Mouse (Mus musculus) gastrocnemius, adult 2 months (tissue): ENCODE data around the gene Trrap. TPM values are rescaled to one million over a fixed set of nuclear protein-coding genes. Genes with fewer than 3 reads are reported as not detected.

ENCODE experiments used
- DNase-seq: peaks from one replicate; pipeline ENCODE4 v3.0.0; 2022
- H3K27ac ChIP-seq: fragments of 200-600 bp; 2 replicates; pipeline ENCODE4 v1.8.1; 2022; ENCODE audit warnings: mild to moderate bottlenecking
- H3K4me3 ChIP-seq: fragments of 200-600 bp; 2 replicates; pipeline ENCODE4 v1.8.1; 2022; ENCODE audit warnings: mild to moderate bottlenecking, moderate library complexity
- CTCF ChIP-seq: fragments of 200-600 bp; IDR thresholded peaks from 2 replicates; pipeline ENCODE4 v1.8.1; 2022; ENCODE audit warnings: antibody characterized with exemption, mild to moderate bottlenecking, moderate library complexity
- intact Hi-C: fragments of 180-260 bp; cut with DNase I; formaldehyde crosslinking; loops from one replicate; pipeline ENCODE4 v1.15.1; 2025
- total RNA-seq, 2 experiments: library from RNA; stranded (reverse); gene quantifications; 2 replicates each; pipeline ENCODE4 v1.2.3; 2021

Trrap gene
- total RNA-seq, 2 experiments from 2014 or later = 24.0 to 28.5 TPM

- intact Hi-C loops = no loop called here
- Histone ChIP-seq H3K4me3 (no peak overlapping the region), H3K27ac (no peak overlapping the region)
- TF ChIP-seq CTCF = no peak
- no peak for DNase-seq
These were observed 91.8 kb downstream of the Trrap start for GRCm38 (mm10) chr5:144859284-144859683.

GRCm38 (mm10) chr5:144860913-144861312 lies 93.4 kb downstream of the Trrap start:
- DNase-seq = no peak
- H3K27ac ChIP-seq = no peak overlapping the region
- TF ChIP-seq CTCF = no peak
- H3K4me3 ChIP-seq = no peak overlapping the region
- intact Hi-C loops = no loop called here

- no peak overlapping the region for H3K4me3 ChIP-seq
- no peak overlapping the region for H3K27ac ChIP-seq
- DNase-seq = no peak
- TF ChIP-seq CTCF = peak; percentile 53
- intact Hi-C loops = no loop called here
These were observed 99.4 kb downstream of the Trrap start for GRCm38 (mm10) chr5:144866923-144867322.

GRCm38 (mm10) chr5:144869466-144869865 lies 101.9 kb downstream of the Trrap start:
- Histone ChIP-seq H3K27ac (no peak overlapping the region), H3K4me3 (no peak overlapping the region)
- TF ChIP-seq CTCF = no peak
- intact Hi-C loops = no loop called here
- no peak for DNase-seq

GRCm38 (mm10) chr5:144870782-144871181 lies 103.2 kb downstream of the Trrap start:
- TF ChIP-seq CTCF = no peak
- H3K4me3 ChIP-seq = no peak overlapping the region
- no peak for DNase-seq
- 0 out of 2 replicates have a peak overlapping the region, but pooled peaks have one; percentile 12 for H3K27ac ChIP-seq
- intact Hi-C loops = no loop called here

GRCm38 (mm10) chr5:144871775-144872174 lies 104.2 kb downstream of the Trrap start:
- intact Hi-C loops = no loop called here
- DNase-seq = no peak
- no peak overlapping the region for H3K27ac ChIP-seq
- TF ChIP-seq CTCF = peak; percentile 47
- H3K4me3 ChIP-seq = no peak overlapping the region

- Histone ChIP-seq H3K27ac (no peak overlapping the region), H3K4me3 (no peak overlapping the region)
- intact Hi-C loops = no loop called here
- no peak for DNase-seq
- TF ChIP-seq CTCF = no peak
These were observed 104.8 kb downstream of the Trrap start for GRCm38 (mm10) chr5:144872326-144872725.

GRCm38 (mm10) chr5:144872867-144873266 lies 105.3 kb downstream of the Trrap start:
- Histone ChIP-seq H3K4me3 (no peak overlapping the region), H3K27ac (no peak overlapping the region)
- TF ChIP-seq CTCF = no peak
- no peak for DNase-seq
- intact Hi-C loops = no loop called here

GRCm38 (mm10) chr5:144875227-144875626 lies 107.7 kb downstream of the Trrap start:
- DNase-seq = no peak
- no peak overlapping the region for H3K4me3 ChIP-seq
- no peak for TF ChIP-seq CTCF
- intact Hi-C loops = loop anchor here (5.0 kb wide), 1 partner anchor 78 kb away; no protein-coding TSS in a partner anchor
- no peak overlapping the region for H3K27ac ChIP-seq

GRCm38 (mm10) chr5:144875892-144876291 lies 108.4 kb downstream of the Trrap start:
- no peak overlapping the region for H3K27ac ChIP-seq
- peak; percentile 80 for DNase-seq
- TF ChIP-seq CTCF = no peak; the same call in 1 of the 2 replicates
- no peak overlapping the region for H3K4me3 ChIP-seq
- intact Hi-C loops = loop anchor here (5.0 kb wide), 1 partner anchor 79 kb away; no protein-coding TSS in a partner anchor

- DNase-seq = no peak
- Histone ChIP-seq H3K4me3 (no peak overlapping the region), H3K27ac (no peak overlapping the region)
- intact Hi-C loops = loop anchor here (5.0 kb wide), 1 partner anchor 80 kb away; no protein-coding TSS in a partner anchor
- no peak for TF ChIP-seq CTCF
These were observed 109.5 kb downstream of the Trrap start for GRCm38 (mm10) chr5:144877021-144877420.

- Histone ChIP-seq H3K4me3 (no peak overlapping the region), H3K27ac (no peak overlapping the region)
- TF ChIP-seq CTCF = no peak
- intact Hi-C loops = loop anchor here (5.0 kb wide), 2 partner anchors 85 to 105 kb away; partner anchors contain the start of gene Smurf1
- no peak for DNase-seq
These were observed 114.3 kb downstream of the Trrap start for GRCm38 (mm10) chr5:144881670-144882399.

GRCm38 (mm10) chr5:144884629-144885217 lies 117.2 kb downstream of the Trrap start:
- DNase-seq = peak; percentile 42
- peak; percentile 65 for TF ChIP-seq CTCF
- Histone ChIP-seq H3K27ac (no peak overlapping the region), H3K4me3 (no peak overlapping the region)
- intact Hi-C loops = loop anchor here (5.0 kb wide), 2 partner anchors 83 to 103 kb away; partner anchors contain the start of gene Smurf1
